Mouse (Mus musculus): ENCODE data around the gene Dapl1. TPM values are rescaled to one million over a fixed set of nuclear protein-coding genes. Genes with fewer than 3 reads are reported as not detected.

Gene Dapl1
- polyA plus RNA-seq, 1 experiment from 2014 or later: not detected

DNA sequence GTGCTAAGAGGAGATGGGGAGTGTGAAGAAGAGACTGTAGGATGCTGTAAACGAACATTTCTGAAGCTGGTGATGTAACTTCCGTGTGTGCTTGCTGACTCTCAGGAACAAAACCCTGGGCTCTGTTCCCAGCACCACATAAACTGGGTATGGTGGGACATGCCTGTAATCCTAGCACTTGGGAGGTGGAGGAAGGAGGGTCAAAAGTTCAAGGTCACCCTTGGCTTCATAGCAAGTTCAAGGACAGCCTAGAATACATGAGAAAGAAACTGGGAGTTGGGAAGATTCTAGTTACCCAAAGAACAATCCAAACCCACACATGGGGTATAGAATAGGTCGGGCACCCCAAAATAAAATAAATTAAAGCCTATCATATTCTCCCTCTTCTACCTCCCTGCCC lies 39.1 kb downstream of the Dapl1 start:
- no peaks in the 10 kb centered on the region for H3K36me3 ChIP-seq (ENCODE audit: control insufficient read depth, insufficient read depth)
- no peak for ATAC-seq
- H3K4me3 ChIP-seq (replicated peaks; ENCODE audit: low read length): no peak overlapping the region
- H3K27me3 ChIP-seq (replicated peaks; ENCODE audit: control insufficient read depth, insufficient read depth, low read length): no peaks in the 10 kb centered on the region
- no peak overlapping the region for H3K27ac ChIP-seq (ENCODE audit: low read length)
- H3K4me1 ChIP-seq (replicated peaks; ENCODE audit: control insufficient read depth, insufficient read depth, low read length): no peaks in the 10 kb centered on the region; the same call in 1 of the 2 replicates
- 83% methylated on average over 3 of the region's 3 CpGs for WGBS
- H3K4me2 ChIP-seq (ENCODE audit: low read length): no peak overlapping the region
- no peaks in the 10 kb centered on the region for H3K9me3 ChIP-seq (ENCODE audit: control insufficient read depth, low read length)
- no peak overlapping the region for H3K9ac ChIP-seq (replicated peaks; ENCODE audit: low read depth, low read length)

GRCm38 (mm10) chr2:59526893-59527292 lies 42.4 kb downstream of the Dapl1 start:
- 77% methylated on average over 9 of the region's 9 CpGs for WGBS

GRCm38 (mm10) chr2:59529574-59530080 lies 45.2 kb downstream of the Dapl1 start:
- Histone ChIP-seq H3K9ac (replicated peaks; ENCODE audit: low read depth, low read length) (no peak overlapping the region), H3K4me1 (replicated peaks; ENCODE audit: control insufficient read depth, insufficient read depth, low read length) (no peaks in the 10 kb centered on the region; the same call in 1 of the 2 replicates), H3K27ac (ENCODE audit: low read length) (no peak overlapping the region), H3K27me3 (replicated peaks; ENCODE audit: control insufficient read depth, insufficient read depth, low read length) (no peaks in the 10 kb centered on the region), H3K4me3 (replicated peaks; ENCODE audit: low read length) (no peak overlapping the region), H3K36me3 (ENCODE audit: control insufficient read depth, insufficient read depth) (no peaks in the 10 kb centered on the region), H3K9me3 (ENCODE audit: control insufficient read depth, low read length) (no peaks in the 10 kb centered on the region), H3K4me2 (ENCODE audit: low read length) (no peak overlapping the region)
- WGBS: 24% methylated on average over 17 of the region's 17 CpGs
- 0 out of 2 replicates have a peak, but pooled peaks have one; percentile 12 for ATAC-seq

More at GRCm38 (mm10) chr2:59526893-59527292, 42.4 kb downstream of the Dapl1 start:
- Histone ChIP-seq H3K4me1 (replicated peaks; ENCODE audit: control insufficient read depth, insufficient read depth, low read length) (no peaks in the 10 kb centered on the region; the same call in none of the 2 replicates), H3K9me3 (ENCODE audit: control insufficient read depth, low read length) (no peaks in the 10 kb centered on the region), H3K27ac (ENCODE audit: low read length) (no peak overlapping the region), H3K36me3 (ENCODE audit: control insufficient read depth, insufficient read depth) (no peaks in the 10 kb centered on the region), H3K4me2 (ENCODE audit: low read length) (no peak overlapping the region), H3K9ac (replicated peaks; ENCODE audit: low read depth, low read length) (no peak overlapping the region), H3K4me3 (replicated peaks; ENCODE audit: low read length) (no peak overlapping the region), H3K27me3 (replicated peaks; ENCODE audit: control insufficient read depth, insufficient read depth, low read length) (no peaks in the 10 kb centered on the region)
- ATAC-seq: no peak

DNA sequence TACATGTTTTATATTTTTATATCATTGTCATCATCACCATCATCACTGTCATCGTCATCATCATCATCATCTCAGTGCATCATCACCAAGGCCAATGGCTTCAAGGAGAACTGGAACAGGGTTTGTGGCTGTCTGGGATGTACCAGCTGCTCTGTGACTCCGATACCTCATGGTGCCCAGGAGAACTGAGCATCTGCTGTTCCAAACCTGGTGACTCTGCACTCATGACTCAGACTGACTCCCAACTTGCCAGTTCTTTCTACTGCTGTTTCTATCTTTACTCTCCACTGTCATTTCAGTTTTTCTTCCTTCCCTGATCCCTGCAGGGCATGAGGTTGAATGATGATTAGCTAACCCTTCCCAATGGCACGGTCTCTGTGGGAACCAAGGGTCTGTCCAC lies 46.4 kb downstream of the Dapl1 start:
- Histone ChIP-seq H3K9ac (replicated peaks; ENCODE audit: low read depth, low read length) (no peak overlapping the region), H3K36me3 (ENCODE audit: control insufficient read depth, insufficient read depth) (no peaks in the 10 kb centered on the region), H3K9me3 (ENCODE audit: control insufficient read depth, low read length) (no peaks in the 10 kb centered on the region), H3K27ac (ENCODE audit: low read length) (no peak overlapping the region), H3K4me1 (replicated peaks; ENCODE audit: control insufficient read depth, insufficient read depth, low read length) (no peaks in the 10 kb centered on the region; the same call in 1 of the 2 replicates), H3K27me3 (replicated peaks; ENCODE audit: control insufficient read depth, insufficient read depth, low read length) (no peaks in the 10 kb centered on the region), H3K4me3 (replicated peaks; ENCODE audit: low read length) (no peak overlapping the region), H3K4me2 (ENCODE audit: low read length) (no peak overlapping the region)
- ATAC-seq: no peak
- 93% methylated on average over 3 of the region's 3 CpGs for WGBS

DNA sequence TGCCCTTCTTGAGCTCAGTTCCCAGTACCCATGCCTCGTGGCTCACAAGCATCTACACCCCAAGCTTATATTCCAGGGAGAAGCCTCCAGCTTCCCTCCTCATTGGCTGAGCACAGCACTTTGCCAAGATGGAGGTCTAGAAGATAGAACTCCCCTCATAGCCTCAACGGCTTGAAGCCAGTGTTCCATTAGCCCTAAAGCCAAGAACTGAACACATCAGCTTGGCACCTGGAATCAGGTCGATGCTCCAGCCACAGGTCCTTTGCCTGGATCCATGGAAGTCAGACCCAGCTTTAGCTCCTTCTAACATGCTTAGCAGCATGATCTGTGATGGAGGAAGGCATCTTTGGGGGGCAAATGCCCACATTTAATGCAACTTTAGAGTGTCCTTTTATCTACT lies 48.5 kb downstream of the Dapl1 start:
- Histone ChIP-seq H3K27me3 (replicated peaks; ENCODE audit: control insufficient read depth, insufficient read depth, low read length) (no peaks in the 10 kb centered on the region), H3K4me2 (ENCODE audit: low read length) (no peak overlapping the region), H3K36me3 (ENCODE audit: control insufficient read depth, insufficient read depth) (no peaks in the 10 kb centered on the region), H3K27ac (ENCODE audit: low read length) (no peak overlapping the region), H3K9me3 (ENCODE audit: control insufficient read depth, low read length) (no peaks in the 10 kb centered on the region), H3K9ac (replicated peaks; ENCODE audit: low read depth, low read length) (no peak overlapping the region), H3K4me3 (replicated peaks; ENCODE audit: low read length) (no peak overlapping the region), H3K4me1 (replicated peaks; ENCODE audit: control insufficient read depth, insufficient read depth, low read length) (no peaks in the 10 kb centered on the region; the same call in 1 of the 2 replicates)
- no peak for ATAC-seq
- WGBS: 93% methylated on average over 3 of the region's 3 CpGs

DNA sequence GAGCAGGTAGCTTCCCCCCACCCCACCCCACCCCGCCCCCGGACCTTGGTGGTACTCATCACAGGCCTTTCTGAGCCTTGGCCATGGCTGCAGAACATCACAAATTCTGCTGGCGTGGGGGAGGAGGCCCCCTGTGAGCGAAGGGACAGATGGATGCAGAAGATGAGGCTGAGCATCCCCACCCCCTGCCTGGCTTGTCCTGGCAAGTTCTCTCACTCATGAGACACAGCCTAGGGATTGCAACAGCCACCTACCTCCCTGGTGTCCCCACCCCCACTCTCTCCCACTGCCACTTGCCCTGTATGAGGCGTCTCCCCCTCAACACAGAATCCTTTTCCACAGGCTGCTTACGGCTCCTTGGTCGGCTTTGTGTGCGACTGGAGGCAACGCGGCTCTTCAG lies 49.1 kb downstream of the Dapl1 start:
- ATAC-seq: no peak
- whole genome bisulfite sequencing: 91% methylated on average over 10 of the region's 10 CpGs
- Histone ChIP-seq H3K27ac (ENCODE audit: low read length) (no peak overlapping the region), H3K36me3 (ENCODE audit: control insufficient read depth, insufficient read depth) (no peaks in the 10 kb centered on the region), H3K9me3 (ENCODE audit: control insufficient read depth, low read length) (no peaks in the 10 kb centered on the region), H3K4me2 (ENCODE audit: low read length) (no peak overlapping the region), H3K4me3 (replicated peaks; ENCODE audit: low read length) (no peak overlapping the region), H3K4me1 (replicated peaks; ENCODE audit: control insufficient read depth, insufficient read depth, low read length) (no peaks in the 10 kb centered on the region; the same call in 1 of the 2 replicates), H3K27me3 (replicated peaks; ENCODE audit: control insufficient read depth, insufficient read depth, low read length) (no peaks in the 10 kb centered on the region), H3K9ac (replicated peaks; ENCODE audit: low read depth, low read length) (no peak overlapping the region)

DNA sequence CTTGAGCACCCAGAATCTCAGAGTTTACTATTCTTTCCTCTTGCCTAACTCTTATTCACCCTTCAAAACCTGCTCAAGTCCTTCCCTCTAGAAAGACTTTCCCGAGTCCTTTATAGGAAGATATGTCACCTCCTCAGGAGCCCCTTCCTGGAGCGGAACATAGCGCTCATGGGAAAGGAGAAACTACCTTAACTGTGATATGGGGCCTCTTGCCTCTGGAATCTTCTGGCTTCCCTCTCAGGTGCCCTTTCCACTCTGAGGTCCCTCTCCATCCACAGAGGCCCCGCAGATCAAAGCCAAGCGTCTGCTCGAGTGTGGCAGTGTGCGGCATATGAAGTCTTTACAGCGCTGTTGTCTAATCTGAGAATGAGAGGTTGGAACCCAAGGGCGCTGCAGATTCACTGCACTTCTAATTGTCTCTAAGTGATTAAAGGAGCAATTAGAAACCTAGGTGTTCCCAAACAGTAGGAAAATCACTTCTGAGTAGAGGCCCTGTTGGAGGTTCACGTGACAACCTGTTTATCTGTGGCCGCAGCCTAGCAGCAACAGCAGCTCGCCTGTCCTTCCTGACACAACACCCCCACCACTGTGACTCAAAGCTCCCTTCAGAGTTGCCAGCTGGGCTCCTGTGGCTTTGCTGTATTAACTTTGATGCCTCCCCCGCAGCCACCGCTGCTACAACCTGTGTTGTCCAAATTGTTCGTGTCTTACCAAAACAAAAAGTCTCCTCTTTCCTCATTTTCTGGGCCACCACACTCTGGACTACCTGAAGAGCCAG lies 49.7 kb downstream of the Dapl1 start:
- Histone ChIP-seq H3K4me2 (ENCODE audit: low read length) (no peak overlapping the region), H3K9me3 (ENCODE audit: control insufficient read depth, low read length) (no peaks in the 10 kb centered on the region), H3K36me3 (ENCODE audit: control insufficient read depth, insufficient read depth) (no peaks in the 10 kb centered on the region), H3K4me3 (replicated peaks; ENCODE audit: low read length) (no peak overlapping the region), H3K27me3 (replicated peaks; ENCODE audit: control insufficient read depth, insufficient read depth, low read length) (no peaks in the 10 kb centered on the region), H3K9ac (replicated peaks; ENCODE audit: low read depth, low read length) (no peak overlapping the region), H3K4me1 (replicated peaks; ENCODE audit: control insufficient read depth, insufficient read depth, low read length) (no peaks in the 10 kb centered on the region), H3K27ac (ENCODE audit: low read length) (no peak overlapping the region)
- WGBS: 83% methylated on average over 15 of the region's 15 CpGs
- no peak for ATAC-seq

DNA sequence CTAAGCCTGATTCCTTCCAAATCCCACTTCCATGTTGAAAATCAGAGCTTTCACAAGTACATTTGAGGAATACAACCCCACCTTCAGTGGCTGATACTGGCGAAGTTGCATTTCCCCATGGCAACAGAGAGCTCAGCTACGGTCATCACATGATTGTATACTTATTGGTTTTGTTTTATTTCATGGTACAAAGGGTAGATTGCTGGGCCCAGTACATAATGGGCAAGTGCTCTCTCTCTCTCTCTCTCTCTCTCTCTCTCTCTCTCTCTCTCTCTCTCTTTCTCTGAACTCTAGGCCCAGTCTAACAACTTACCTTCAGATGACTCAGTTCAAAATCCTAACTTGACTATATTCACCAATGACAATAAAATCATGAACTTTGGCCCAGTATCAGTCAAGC lies 52.5 kb downstream of the Dapl1 start:
- Histone ChIP-seq H3K27ac (ENCODE audit: low read length) (no peak overlapping the region), H3K27me3 (replicated peaks; ENCODE audit: control insufficient read depth, insufficient read depth, low read length) (no peaks in the 10 kb centered on the region), H3K4me1 (replicated peaks; ENCODE audit: control insufficient read depth, insufficient read depth, low read length) (no peaks in the 10 kb centered on the region), H3K9me3 (ENCODE audit: control insufficient read depth, low read length) (no peaks in the 10 kb centered on the region), H3K9ac (replicated peaks; ENCODE audit: low read depth, low read length) (no peak overlapping the region), H3K4me2 (ENCODE audit: low read length) (no peak overlapping the region), H3K4me3 (replicated peaks; ENCODE audit: low read length) (no peak overlapping the region), H3K36me3 (ENCODE audit: control insufficient read depth, insufficient read depth) (no peaks in the 10 kb centered on the region)
- no peak for ATAC-seq
- 88% methylated on average over 2 of the region's 2 CpGs for WGBS

DNA sequence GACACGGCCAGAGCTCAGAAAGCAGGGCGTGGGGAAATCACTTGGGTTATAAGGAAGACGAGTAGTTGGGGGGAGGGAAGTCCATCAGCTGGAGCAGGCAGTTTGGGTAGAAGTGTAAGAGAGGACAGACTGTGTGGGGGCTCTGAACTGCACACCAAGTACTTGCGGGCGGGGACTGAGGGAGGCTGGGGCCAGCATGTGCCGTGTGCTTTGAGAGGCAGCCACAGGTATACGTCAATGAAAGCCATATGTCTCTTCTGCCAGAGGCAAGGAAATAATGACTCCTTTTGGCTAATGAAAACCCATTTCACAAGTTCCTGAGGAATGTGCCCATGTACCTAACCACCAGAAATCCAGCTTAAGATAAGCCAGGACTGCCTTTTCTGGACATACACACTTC lies 53.6 kb downstream of the Dapl1 start:
- WGBS: 86% methylated on average over 7 of the region's 7 CpGs
- Histone ChIP-seq H3K9me3 (ENCODE audit: control insufficient read depth, low read length) (no peaks in the 10 kb centered on the region), H3K4me3 (replicated peaks; ENCODE audit: low read length) (no peak overlapping the region), H3K9ac (replicated peaks; ENCODE audit: low read depth, low read length) (no peak overlapping the region), H3K4me2 (ENCODE audit: low read length) (no peak overlapping the region), H3K27me3 (replicated peaks; ENCODE audit: control insufficient read depth, insufficient read depth, low read length) (no peaks in the 10 kb centered on the region), H3K4me1 (replicated peaks; ENCODE audit: control insufficient read depth, insufficient read depth, low read length) (no peaks in the 10 kb centered on the region), H3K36me3 (ENCODE audit: control insufficient read depth, insufficient read depth) (no peaks in the 10 kb centered on the region), H3K27ac (ENCODE audit: low read length) (no peak overlapping the region)
- no peak for ATAC-seq

Data from forebrain, embryonic 16.5 days (tissue).